Mouse (Mus musculus) E14TG2a.4 (cell line): ENCODE results near the gene Map2k6.

Experiments
- CTCF ChIP-seq: conservative IDR thresholded peaks from 2 replicates; pipeline ENCODE4 v1.5.1; 2014; ENCODE audit warnings: low read length
- NANOG ChIP-seq: IDR thresholded peaks from 2 replicates; pipeline ENCODE4 v1.6.1; 2014; ENCODE audit warnings: borderline replicate concordance, low read length, mixed read lengths
- POU5F1 ChIP-seq: IDR thresholded peaks from 2 replicates; pipeline ENCODE4 v1.6.1; 2014; ENCODE audit warnings: low read length, borderline replicate concordance

- TF ChIP-seq CTCF (no peak), POU5F1 (no peak), NANOG (no peak)
Observed at GRCm38 (mm10) chr11:110473495-110473894, 74.6 kb downstream of the Map2k6 start.
